Mouse (Mus musculus): ENCODE data around the gene Cdipt. TPM values are rescaled to one million over a fixed set of nuclear protein-coding genes. Genes with fewer than 3 reads are reported as not detected.

Cdipt gene
- polyA plus RNA-seq, 1 experiment from 2014 or later: 140 TPM

DNA sequence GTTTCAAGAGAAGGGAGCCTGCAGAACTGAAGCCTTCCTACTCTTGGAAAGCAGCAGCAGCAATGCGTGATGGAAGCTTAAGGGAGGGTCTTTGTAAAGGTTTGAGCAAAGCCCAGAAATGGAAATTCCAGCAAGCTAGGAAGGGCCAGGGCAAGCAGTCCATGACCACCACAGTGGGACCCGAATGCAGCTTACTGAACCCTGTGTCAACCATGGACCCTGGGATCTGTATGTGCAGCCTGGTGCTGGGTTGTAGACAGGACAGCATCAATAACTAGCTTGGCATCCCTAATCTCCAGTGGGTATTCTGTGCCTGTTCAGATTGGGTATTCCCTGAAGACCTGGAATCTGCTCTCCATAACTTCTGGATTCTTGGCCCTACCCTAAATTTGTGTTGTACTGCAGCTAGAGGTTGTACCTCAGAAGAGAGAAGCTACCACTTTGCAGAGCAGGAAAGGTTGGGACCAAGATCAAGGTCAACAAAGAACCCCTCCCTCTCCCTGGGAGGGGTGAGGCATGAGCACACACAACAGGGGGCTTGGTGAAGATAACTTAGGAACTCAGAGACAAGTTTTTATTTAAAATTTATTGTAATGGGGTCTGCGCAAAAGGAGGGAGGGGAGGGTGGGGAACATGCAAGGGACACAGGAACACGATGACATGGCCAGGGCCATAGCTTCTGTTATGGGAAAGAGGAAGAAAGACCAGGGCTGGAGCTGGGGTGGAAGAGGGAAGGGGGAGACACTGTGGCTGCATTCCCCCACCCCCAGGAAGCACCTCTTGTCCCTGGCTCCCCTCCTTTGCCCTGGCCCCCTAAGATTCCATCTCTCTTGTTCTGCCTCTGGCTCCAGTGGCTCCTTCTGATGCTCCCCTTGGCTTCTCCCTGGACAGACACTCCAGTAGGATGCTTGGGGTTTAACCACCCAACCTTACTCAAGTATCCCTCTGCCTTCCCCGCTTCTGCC lies 46.1 kb downstream of the Cdipt start:
- 36% methylated on average over 5 of the region's 5 CpGs for WGBS
- ATAC-seq (ENCODE audit: low FRiP score, low read depth): no peak
- peaks cover 75% of the 10 kb centered on the region for H3K4me1 ChIP-seq (replicated peaks)

DNA sequence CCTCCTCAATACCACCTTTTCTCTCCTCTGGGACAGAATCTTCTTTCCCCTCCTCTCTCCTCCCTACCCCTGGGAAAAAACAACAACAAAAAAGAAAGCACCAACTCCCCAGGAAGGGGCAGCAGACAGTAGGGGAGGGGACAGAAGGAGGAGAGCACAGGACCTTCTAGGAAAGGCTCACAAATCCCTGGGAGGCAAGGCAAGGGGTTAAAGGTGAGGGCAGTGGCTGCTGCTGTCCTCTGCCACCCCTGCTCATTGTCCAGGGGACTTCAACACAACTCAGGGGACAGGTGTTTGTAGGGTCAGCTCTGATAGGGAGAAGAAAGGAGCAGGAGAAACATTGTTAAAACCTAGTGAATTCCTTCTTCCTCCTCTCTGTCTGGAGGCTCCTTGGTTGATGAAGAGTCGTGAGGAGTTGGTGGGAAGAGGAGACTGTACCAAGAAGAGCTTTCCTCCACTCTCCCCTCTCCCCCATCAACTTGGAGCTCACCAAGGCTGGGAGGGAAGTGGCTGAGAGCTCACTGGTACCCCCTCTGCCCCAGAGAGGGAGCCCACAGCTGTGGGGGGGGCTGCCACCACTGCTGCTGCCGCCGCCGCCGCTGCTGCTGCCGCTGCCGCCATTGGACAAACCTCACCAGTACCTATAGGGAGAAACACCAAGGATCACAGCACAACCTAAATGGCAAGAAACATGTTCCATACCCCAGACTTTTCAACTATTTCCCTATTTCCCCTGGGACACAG lies 47.0 kb downstream of the Cdipt start:
- Histone ChIP-seq H3K36me3 (peaks cover 14% of the 10 kb centered on the region), H3K9me3 (no peaks in the 10 kb centered on the region), H3K9ac (peak overlapping the region; percentile 89), H3K27me3 (no peaks in the 10 kb centered on the region), H3K4me1 (replicated peaks) (peaks cover 74% of the 10 kb centered on the region), H3K4me3 (peak overlapping the region; percentile 74; the same call in 1 of the 2 replicates), H3K27ac (replicated peaks) (peak overlapping the region; percentile 18; the same call in 1 of the 2 replicates), H3K4me2 (peak overlapping the region; percentile 89)
- 79% methylated on average over 7 of the region's 7 CpGs for WGBS
- ATAC-seq (ENCODE audit: low FRiP score, low read depth): no peak

More for the DNA sequence above, 46.1 kb downstream of the Cdipt start:
- Histone ChIP-seq H3K9me3 (no peaks in the 10 kb centered on the region), H3K36me3 (peaks cover 14% of the 10 kb centered on the region), H3K9ac (peak overlapping the region; percentile 74), H3K27me3 (no peaks in the 10 kb centered on the region), H3K4me3 (peak overlapping the region; percentile 44), H3K27ac (replicated peaks) (peak overlapping the region; percentile 81), H3K4me2 (peak overlapping the region; percentile 89)

DNA sequence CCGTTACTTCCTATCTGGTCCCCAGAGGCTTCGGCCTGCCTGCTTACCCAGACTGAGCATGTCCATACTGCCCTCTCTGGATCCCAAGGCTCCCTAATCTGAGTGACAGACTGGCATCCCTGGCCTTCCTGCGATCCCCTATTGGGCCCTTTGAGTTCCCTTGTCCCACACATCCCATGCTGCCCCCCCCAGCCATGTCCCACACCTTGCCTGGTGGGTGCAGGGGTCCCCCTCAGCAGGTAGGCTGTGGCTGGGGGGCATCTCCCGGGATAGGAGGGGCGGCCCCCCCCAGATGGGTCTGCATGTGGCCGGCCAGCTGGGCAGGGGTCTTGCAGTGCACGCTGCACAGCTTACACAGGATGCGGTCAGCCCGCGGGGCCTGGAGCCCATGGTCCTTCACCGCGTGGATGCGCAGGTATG lies 47.6 kb downstream of the Cdipt start:
- peak overlapping the region; percentile 89 for H3K4me2 ChIP-seq
- no peak for ATAC-seq (ENCODE audit: low FRiP score, low read depth)
- peak overlapping the region; percentile 74 for H3K4me3 ChIP-seq
- peaks cover 14% of the 10 kb centered on the region for H3K36me3 ChIP-seq
- peak overlapping the region; percentile 89 for H3K9ac ChIP-seq
- peaks cover 74% of the 10 kb centered on the region for H3K4me1 ChIP-seq (replicated peaks)
- no peaks in the 10 kb centered on the region for H3K9me3 ChIP-seq
- 79% methylated on average over 13 of the region's 13 CpGs for WGBS
- H3K27me3 ChIP-seq: no peaks in the 10 kb centered on the region
- peak overlapping the region; percentile 18; the same call in 1 of the 2 replicates for H3K27ac ChIP-seq (replicated peaks)

DNA sequence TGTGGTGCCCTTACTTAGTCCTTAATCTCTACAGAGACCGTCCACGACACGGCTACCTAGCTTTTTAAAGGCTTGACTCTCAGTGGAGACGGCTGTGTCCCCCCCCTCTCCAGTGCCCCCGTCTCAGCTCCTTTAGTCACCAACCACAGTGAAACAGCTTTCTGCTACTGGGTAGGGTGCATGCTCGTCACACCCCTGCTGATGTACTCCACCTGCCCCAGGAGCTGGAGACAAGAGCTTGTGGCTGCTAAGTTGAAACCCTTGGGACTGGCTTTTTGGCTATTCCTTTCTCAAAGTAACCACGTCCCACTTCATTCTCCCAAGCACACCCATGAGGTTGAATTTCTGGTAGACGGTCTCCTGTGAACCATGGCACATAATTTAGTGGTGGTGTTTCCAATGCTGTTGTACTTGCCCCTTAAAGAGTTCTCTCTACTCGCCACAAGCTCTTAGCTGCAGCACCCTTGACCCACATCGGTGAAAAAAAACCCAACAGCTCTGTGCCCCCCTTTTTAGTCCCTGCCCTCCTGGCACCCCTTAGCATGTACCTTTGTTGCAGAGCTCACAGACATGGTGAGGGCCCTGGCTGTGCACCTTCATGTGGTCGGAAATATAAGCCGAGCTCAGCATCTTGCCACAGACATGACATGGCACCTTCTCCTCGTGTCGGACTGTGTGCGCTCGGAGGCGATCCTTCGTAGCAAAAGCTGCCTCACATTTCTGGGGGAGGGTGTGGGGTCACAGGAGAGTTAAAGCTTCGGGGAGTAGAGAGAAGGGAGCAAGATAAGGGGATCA lies 48.4 kb downstream of the Cdipt start:
- no peak for ATAC-seq (ENCODE audit: low FRiP score, low read depth)
- H3K4me3 ChIP-seq: peak overlapping the region; percentile 74
- no peaks in the 10 kb centered on the region for H3K27me3 ChIP-seq
- H3K9ac ChIP-seq: peak overlapping the region; percentile 89
- H3K36me3 ChIP-seq: peaks cover 14% of the 10 kb centered on the region
- H3K4me1 ChIP-seq (replicated peaks): peaks cover 70% of the 10 kb centered on the region
- H3K27ac ChIP-seq (replicated peaks): peak overlapping the region; percentile 98
- no peaks in the 10 kb centered on the region for H3K9me3 ChIP-seq
- H3K4me2 ChIP-seq: peak overlapping the region; percentile 89
- 22% methylated on average over 19 of the region's 19 CpGs for WGBS

DNA sequence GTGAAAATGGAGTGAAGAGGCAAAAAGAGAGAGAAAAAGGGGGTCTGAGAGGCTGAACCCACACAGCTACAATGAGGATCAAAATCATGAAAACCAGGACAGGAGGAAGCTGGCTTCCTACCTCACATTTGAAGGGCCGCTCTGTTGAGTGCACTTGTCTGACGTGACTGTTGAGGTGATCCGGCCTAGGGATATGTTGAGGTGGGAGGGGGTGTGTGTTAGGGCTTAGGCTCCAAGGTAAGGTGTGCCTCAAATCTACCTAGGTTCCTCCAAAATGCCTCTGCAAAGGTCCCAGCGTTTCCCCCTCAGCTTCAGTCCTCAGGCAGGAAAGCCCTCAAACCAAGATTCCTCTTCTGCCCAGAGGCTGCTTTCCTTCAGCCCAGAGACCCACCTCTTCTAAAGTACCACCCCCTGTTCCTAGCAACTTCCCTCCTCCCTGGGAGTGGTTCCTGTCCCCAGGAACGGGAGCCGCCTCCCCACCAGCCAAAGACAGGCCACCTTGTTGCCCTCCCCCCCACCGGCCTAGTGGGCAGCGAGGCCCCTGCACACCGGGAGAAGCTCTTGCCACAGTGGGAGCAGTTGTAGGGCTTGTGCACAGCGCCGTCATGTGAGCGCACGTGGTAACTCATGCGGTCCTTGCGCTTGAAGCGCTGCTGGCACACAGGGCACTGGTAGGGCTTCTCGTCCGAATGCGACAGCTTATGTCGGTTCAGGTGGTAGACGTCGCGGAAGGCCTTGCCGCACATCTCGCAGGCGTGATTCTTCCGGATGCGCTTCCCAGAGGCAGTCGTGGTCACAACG lies 49.2 kb downstream of the Cdipt start:
- WGBS: under 1% methylated on average over 30 of the region's 30 CpGs
- Histone ChIP-seq H3K36me3 (peaks cover 14% of the 10 kb centered on the region), H3K9me3 (no peaks in the 10 kb centered on the region), H3K27ac (replicated peaks) (peak overlapping the region; percentile 98), H3K9ac (peak overlapping the region; percentile 89), H3K4me2 (peak overlapping the region; percentile 89), H3K4me1 (replicated peaks) (peaks cover 61% of the 10 kb centered on the region), H3K27me3 (no peaks in the 10 kb centered on the region), H3K4me3 (peak overlapping the region; percentile 74)
- peak; percentile 24 for ATAC-seq (ENCODE audit: low FRiP score, low read depth)

DNA sequence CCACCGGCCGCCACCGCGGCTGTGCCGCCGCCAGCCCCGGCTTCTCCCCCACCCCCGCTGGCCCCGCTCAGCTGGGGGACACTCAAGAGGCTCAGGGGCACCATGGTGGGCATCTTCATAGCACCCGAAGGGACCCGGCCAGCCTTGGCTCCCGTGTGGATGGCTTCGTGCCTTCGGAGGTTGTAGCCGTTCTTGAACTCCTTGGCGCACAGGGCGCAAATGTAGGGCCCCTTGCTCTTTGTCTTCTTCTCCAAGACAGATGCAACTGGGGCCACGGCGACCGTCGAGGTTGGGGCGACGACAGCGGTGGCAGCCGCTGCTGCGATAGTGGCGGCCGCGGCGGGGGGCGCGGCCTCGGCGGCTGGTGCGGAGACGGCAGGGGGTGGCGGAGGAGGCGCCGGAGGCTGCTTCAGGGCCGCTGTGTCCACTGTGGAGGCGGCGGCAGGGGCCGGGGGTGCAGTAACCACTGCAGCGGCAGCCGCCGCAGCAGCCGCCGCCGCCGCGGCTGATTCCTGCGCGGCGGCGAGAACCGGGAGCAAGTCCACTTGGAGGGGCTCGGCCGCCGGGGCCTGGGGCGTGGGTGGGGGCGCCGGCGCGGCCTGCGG lies 49.9 kb downstream of the Cdipt start:
- no peak for ATAC-seq (ENCODE audit: low FRiP score, low read depth)
- Histone ChIP-seq H3K9me3 (no peaks in the 10 kb centered on the region), H3K36me3 (peaks cover 14% of the 10 kb centered on the region), H3K27ac (replicated peaks) (peak overlapping the region; percentile 98), H3K4me3 (peak overlapping the region; percentile 74), H3K27me3 (no peaks in the 10 kb centered on the region), H3K9ac (peak overlapping the region; percentile 89), H3K4me2 (peak overlapping the region; percentile 89), H3K4me1 (replicated peaks) (peaks cover 54% of the 10 kb centered on the region)
- WGBS: under 1% methylated on average over 43 of the region's 65 CpGs

DNA sequence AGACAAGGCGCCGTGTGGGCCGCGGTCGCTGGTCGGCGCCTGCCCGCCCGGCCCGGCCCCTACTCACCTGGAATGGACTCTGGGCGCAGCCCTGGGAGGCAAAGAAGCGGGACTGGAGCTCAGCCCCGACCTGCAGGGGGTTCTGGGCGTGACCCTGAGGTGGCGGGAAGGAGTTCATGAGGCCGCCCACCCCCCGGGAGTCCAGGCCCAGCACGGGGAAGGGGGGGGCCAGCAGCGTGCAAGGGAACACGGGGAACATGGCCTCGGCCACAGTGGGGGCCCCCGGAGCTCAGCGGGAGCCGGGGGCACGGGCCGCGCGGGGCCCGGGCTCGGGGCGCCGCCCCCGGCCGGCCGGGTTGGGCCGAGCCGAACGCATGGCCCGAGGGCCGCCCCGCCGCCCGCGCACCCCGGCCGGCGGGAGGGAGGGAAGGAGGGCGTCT lies 50.5 kb downstream of the Cdipt start:
- Histone ChIP-seq H3K4me3 (peak overlapping the region; percentile 74), H3K4me1 (replicated peaks) (peaks cover 51% of the 10 kb centered on the region), H3K36me3 (peaks cover 14% of the 10 kb centered on the region), H3K9me3 (no peaks in the 10 kb centered on the region), H3K27me3 (no peaks in the 10 kb centered on the region), H3K9ac (peak overlapping the region; percentile 89), H3K27ac (replicated peaks) (peak overlapping the region; percentile 98), H3K4me2 (peak overlapping the region; percentile 89)
- WGBS: 1% methylated on average over 23 of the region's 48 CpGs
- ATAC-seq (ENCODE audit: low FRiP score, low read depth): peak; percentile 4; the same call in 1 of the 2 replicates

DNA sequence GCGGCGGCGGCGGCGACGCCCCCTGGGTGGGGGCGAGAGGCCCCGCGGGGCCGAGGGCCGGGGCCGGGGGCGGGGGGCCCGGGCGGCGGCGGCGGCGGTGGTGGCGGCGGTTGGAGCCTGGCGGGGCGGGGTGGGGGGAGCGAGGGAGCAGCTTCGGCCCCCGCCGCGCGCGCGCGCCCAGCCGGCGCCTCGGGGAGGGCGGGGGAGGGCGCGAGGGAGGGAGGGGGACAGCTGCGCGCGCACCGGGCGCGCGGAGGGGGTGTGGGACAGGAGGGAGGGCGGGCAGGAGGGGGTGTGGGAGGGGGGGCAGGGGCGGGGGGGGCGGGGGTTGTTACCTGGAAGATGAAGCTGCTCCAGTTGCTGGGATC lies 50.9 kb downstream of the Cdipt start:
- H3K9me3 ChIP-seq: no peaks in the 10 kb centered on the region
- peak overlapping the region; percentile 74 for H3K4me3 ChIP-seq
- ATAC-seq (ENCODE audit: low FRiP score, low read depth): no peak
- H3K4me1 ChIP-seq (replicated peaks): peaks cover 47% of the 10 kb centered on the region
- no peaks in the 10 kb centered on the region for H3K27me3 ChIP-seq
- no CpG with 5 or more reads among the region's 48 CpGs for WGBS
- peak overlapping the region; percentile 89 for H3K4me2 ChIP-seq
- peaks cover 14% of the 10 kb centered on the region for H3K36me3 ChIP-seq
- H3K9ac ChIP-seq: peak overlapping the region; percentile 89
- H3K27ac ChIP-seq (replicated peaks): peak overlapping the region; percentile 98

DNA sequence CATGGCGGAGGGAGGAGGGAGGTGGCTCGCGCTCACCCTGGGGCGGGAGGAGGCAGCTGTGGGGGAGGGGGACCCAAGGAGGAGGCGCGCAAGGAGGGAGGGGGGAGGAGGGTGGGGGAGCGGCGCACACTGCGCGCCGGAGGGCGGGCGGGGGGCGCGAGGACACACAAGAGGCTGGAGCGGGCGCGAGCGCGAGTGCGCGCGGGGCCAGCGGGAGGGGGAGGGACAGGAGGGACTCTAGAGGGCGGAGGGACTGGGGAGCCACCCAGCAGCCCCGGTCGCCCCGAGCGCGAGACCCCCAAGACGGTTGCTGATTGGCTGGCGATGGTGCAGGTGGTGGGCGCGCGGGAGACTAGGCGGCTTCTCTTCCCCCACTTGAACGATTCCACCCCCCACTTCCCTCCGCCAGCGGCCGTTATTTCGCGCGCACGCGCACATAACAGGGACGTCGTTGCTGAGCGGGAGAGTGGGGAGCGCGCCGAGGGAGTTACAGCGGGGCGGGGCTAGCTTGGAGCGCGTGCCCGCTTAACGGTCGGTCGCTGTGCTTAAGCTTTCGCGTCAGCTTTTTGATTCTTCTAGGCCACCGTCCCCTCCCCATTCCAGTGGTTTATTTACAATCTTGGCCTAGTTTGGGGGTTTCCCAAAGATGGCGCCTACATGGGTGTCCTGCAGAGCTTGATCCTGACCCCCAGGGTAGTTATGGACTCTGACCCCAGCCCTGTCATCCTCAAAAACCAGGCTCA lies 51.4 kb downstream of the Cdipt start, which contains the start of gene Maz:
Maz (minus strand) TSS at position 54 of the 743 bp plus-strand sequence.
- H3K9ac ChIP-seq: peak within 1 kb of the TSS; percentile 89
- H3K36me3 ChIP-seq: peaks cover 14% of the 10 kb centered on the region
- H3K27me3 ChIP-seq: no peaks in the 10 kb centered on the region
- peak within 1 kb of the TSS; percentile 74 for H3K4me3 ChIP-seq
- peak within 1 kb of the TSS; percentile 98 for H3K27ac ChIP-seq (replicated peaks)
- peak within 1 kb of the TSS; percentile 89 for H3K4me2 ChIP-seq
- WGBS: under 1% methylated on average over 35 of the region's 63 CpGs
- no peaks in the 10 kb centered on the region for H3K9me3 ChIP-seq
- H3K4me1 ChIP-seq (replicated peaks): peaks cover 41% of the 10 kb centered on the region
- ATAC-seq (ENCODE audit: low FRiP score, low read depth): peak; percentile 94

DNA sequence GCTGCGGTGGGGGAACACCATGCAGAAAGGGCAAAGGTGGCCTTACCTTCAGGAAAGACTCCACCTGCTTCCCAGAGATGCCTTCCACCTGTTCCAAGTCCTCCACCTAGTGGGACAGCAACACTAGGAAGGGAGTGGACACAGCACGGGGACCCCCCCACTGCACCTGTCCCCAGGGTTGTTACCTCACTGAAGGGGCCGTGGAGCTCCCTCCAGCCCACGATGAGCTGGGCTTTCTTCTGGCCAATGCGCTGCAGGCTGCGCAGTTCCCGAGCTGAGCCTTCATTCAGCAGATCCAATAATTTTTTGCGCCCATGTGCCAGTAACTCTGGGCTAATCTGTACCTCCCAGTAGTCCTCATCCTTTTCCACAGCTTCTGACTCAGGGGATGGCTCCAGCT lies 52.2 kb downstream of the Cdipt start:
- Histone ChIP-seq H3K4me1 (replicated peaks) (peaks cover 34% of the 10 kb centered on the region), H3K4me3 (peak overlapping the region; percentile 74), H3K27me3 (no peaks in the 10 kb centered on the region), H3K9me3 (no peaks in the 10 kb centered on the region), H3K27ac (replicated peaks) (peak overlapping the region; percentile 98), H3K36me3 (peaks cover 7% of the 10 kb centered on the region; the same call in 1 of the 2 replicates), H3K4me2 (peak overlapping the region; percentile 89), H3K9ac (peak overlapping the region; percentile 41)
- peak; percentile 0; the same call in 1 of the 2 replicates for ATAC-seq (ENCODE audit: low FRiP score, low read depth)
- WGBS: 56% methylated on average over 8 of the region's 8 CpGs
